Mouse (Mus musculus) induced T-regulatory cell, adult 2 months (primary cell): Measurements from ENCODE around the gene Slc39a3.
"Not testable (repeated sequence)": the region's sequence is repeated elsewhere in the genome, so short reads cannot be mapped to it uniquely, and the experiment has no call there.

Experiments used
- DNase-seq: peaks from one replicate; pipeline ENCODE4 v3.0.0-alpha.2; 2012; ENCODE audit warnings: low read depth

Slc39a3 gene

DNA sequence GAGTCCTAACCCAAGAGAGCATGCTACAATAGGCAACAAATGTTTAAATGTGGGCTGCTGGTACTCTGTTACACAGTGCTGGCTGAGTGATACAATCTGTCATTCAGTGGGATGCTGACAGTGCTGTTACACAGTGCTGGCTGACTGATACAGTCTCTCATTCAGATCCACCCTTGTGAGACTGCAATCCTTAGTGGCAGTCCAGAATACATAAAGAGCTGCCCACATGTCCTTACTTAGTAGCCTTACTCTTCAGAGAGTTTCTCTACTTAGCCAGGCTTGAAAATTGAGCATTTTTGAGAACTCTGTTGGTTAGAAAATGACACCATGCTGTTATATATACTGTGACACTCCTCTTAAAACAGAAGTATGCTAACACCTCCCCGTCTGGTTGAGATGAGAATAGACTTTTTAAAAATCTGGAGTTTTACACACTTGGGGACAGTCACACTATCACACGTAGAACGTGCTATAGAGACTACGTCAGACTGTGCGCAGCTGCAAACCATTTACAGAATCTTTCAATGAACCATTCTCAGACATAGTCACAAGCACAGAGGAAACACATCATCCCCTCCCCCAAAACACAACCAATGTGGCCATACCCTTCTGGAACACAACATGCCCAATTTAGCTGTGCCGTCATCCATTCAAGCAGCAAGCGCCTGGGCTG, 31.1 kb downstream of the Slc39a3 start:
- DNase-seq: no peak

DNA sequence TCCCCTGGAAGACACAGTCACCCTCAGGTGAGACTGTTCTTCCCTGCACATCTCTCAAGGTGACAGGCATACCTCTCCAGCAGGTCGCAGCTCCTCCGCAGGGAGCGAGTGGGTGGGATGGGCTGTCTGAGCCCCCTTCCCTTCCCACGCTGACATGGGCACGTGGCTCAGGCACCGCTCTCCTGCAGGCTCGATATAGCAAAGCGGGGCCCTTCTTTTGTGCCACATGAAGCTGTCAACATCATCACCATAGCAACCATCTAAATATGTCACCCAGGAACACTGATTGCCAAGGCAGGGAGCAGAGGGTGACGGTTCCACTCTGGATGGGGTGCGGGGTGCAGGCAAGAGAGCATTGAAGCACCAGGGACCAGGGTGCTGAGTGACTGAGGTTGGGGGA, 36.1 kb downstream of the Slc39a3 start:
- DNase-seq: peak; percentile 35

DNA sequence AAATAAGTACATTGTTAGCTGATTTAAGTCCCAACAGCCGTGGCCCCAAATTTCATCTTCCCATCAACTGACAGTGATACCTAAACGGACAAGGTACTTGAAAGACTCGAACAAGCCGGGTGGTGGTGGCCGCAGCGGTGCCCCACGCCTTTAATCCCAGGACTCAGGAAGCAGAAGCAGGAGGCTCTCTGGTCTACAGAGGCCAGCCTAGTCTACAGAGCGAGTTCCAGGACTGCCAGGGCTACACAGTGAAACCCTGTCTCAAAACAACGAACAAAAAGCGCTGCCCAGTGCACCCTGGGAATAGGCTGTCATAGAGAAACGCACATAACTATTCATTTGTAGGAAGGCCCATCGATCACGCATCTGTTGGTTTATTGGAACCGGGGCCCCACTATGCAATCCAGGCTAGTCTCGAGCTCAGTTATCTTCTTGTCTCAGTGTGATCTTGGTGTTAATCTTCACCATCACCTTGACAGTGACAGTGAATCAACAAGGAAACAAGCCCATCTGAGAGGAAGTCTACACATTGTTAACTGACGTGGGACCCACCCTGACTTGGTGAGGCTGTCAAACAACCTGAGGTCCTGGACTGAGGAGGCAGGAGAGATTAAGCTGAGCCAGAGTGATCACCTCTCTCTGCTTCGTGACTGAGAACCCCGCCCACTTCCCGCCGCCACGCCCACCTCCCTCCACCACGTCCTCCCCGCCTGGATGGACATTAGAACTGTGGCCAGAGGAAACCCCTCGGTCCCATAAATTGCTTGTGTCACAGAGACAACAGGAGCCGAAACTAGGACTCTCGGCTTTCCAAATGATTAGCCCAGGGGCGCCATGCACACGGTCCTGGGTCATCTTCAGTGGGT, 36.8 kb downstream of the Slc39a3 start:
- DNase-seq: peak; percentile 53

DNA sequence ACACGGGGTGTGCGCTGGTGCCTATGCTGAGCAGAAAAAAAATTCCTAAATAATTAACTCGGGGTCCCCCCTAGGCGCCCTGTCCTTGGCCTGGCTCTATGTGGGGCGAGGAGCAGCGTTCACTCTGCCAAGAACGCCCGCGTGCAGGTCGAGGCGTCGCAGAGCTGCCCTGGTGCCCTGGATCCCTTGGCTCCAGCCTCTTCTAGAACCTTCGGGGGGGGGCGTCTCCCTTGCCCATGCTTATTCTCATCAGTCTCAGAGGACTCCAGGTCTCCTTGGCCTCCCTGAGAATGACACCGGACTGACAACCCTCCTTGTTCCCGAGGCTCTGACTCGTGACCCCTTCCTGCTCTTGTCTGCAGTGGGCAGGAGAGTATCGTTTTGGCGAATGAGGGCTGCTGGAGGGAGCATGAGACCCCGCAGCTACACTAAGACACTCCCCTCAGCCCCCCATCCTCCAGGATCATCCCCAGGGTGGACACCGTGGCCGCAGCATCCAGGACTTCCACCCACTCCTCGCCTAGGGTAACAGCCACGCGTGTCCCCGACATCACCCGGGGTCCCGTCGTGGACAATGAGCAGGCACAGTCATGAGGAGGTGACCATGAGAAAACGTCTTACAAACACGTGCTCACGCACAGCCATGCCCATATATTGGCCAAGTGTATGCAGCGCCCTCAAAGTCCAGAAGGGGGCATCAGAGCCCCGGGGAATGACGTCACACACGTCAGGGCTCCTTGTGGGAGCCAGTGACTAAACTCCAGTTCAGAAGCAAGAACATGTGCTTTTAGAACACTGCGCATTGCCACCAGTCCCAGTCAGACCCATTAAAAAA, 37.6 kb downstream of the Slc39a3 start:
- DNase-seq: peak; percentile 93

- DNase-seq: peak; percentile 80
These were observed 38.4 kb downstream of the Slc39a3 start for GRCm38 (mm10) chr10:80998778-80999177.

DNA sequence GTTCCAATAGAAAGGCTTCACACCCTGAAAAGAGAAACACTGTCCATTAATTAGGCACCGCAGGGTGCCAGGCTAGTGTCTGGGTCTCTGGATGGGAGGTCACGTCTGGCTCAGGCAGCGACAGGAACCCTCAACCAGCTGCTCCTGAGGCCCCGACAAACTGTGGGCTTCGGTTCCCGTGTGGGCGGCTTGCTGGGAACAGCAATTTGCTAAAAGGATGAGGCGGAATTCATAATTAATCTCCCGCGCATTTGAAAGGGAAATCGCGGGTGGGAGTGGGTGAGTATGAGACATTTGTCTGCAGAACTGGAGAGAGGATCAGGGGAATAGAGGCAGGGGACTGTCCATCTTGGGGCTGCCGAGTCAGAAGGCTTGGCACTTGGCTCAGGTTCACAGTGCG, 39.2 kb downstream of the Slc39a3 start:
- no peak for DNase-seq

DNA sequence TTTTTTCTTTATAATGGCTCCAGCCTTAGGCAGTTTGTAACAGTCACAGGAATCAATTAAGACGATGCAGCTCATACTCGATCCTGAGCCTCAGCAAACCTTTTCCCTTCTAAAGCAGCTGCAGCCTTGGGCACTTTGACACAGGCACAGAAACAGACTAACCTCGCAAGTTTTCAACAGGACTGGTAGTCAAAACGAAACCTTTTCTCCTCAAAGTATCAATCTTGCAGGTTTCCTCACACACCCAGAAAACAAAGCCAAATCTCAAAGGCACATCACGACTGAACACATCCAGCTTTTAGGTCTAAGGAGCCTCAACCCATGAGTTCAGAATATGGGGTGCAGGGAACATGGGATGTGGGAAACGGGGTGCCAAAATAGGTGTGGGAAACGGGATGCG, 39.9 kb downstream of the Slc39a3 start:
- peak; percentile 59 for DNase-seq

DNA sequence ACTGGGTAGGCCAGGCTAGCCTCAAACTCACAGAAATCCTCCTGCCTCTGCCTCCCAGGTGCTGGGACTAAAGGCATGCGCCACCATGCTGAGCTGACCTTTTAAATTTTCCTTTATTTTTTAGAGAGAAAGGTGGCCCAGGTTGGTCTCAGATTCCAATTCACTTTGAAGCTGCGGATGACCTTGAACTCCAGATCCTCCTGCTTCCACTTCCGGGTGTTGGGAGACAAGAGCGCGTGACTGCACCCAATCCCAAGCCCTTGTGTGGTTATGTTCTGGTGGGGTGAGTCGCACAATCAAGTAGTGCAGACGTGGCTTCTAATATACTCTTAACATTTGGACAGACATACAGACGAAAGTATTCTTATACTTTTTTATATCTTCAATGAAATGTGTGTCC, 40.7 kb downstream of the Slc39a3 start:
- DNase-seq: no peak

DNA sequence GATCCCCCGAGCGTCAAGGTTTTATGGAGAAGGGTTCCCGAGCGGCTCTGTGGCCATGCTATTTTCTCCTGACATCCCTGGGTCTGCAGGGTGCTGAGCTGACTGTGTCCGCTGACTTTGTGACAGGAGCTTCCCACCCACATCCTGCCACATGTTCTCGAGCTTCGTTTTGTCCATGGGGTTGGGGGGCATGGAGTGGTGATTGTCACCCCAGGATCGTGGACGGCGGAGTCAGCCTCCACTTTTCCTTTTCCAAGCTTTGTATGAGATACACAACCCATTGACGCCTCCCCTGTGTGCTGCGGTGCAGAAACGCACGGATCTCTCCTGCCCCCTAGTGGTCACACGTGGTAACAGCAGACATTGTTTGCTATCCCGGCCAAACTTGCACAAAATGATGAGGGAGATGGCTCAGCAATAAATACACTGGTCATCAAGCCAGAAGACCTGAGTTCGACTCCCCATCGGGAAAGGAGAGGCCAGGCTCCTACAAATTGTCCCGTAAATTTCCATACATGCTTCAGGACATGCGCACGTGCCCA, 42.1 kb downstream of the Slc39a3 start:
- peak; percentile 88 for DNase-seq

DNA sequence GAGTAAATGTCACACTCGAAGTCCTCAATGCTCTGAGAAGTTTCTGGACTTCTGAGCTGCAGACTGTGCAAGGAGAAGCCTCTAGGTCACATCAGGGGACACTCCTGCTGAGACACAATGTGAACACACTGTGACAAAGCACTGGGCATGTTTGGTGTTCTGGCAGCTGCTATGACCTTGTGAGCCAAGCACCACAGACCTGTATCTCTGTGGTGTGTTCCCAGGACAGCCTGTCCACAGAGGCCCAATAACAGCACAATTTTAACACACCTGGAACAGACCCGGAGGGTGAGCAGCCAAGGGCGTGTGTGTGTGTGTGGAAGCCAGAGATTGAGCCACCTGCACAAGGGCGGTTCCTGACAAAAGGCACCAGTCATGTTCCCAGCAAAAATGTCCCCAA, 42.6 kb downstream of the Slc39a3 start:
- no peak for DNase-seq

DNA sequence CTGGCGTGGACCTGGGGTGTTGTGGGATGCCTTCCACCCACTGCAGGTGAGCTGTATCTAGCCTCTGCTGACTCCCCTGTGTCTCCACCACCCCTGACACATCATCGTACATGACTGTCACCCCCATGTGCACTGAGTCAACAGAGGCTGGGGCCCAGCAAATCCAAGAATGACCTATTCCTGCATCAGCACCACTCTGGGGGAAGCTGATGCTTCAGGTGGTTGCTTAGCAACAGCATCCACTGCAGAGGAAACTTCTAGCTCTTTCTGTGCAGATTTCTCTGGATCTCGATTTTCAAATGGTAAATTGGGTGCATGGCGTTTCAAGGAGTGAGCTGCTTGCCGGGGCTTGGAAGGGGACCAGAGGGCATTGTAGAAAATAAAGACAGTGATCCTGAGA, 44.0 kb downstream of the Slc39a3 start:
- no peak for DNase-seq

DNA sequence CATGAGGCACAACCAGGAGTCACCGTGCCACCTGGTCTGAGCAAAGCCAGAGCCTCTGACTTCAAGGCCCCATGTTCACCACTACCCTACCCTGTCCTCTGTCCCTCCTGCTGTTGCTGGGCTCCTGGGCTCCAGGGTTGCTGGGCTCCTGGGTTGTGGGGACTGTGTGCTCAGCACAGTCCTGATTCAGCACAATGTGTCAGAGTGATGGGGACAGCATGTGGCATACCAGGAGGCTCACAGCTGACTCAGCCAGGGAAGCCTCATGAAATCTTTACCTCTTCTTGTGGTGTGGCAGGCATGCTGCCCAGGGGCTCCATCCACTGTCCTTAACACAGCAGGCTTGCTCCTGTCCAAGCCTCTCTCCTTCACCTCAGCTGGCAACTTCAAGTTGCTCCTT, 45.3 kb downstream of the Slc39a3 start:
- DNase-seq: no peak

DNA sequence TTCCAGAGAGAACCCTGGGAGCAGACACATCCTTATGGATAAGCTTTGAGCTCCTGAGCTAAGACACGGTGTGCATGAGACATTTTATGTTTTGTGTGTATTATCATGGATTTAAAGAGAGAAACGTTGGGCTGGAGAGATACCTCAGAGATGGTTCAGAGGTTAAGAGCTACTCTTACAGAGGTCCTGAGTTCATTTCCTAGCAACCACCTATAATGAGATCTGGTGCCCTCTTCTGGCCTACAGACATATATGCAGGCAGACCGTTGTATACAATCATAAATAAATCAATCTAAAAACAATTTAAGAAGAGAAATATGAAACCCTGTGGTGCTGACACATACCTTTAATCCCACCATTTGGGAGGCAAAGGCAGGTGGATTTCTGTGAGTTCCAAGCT, 46.2 kb downstream of the Slc39a3 start:
- DNase-seq: peak; percentile 83

DNA sequence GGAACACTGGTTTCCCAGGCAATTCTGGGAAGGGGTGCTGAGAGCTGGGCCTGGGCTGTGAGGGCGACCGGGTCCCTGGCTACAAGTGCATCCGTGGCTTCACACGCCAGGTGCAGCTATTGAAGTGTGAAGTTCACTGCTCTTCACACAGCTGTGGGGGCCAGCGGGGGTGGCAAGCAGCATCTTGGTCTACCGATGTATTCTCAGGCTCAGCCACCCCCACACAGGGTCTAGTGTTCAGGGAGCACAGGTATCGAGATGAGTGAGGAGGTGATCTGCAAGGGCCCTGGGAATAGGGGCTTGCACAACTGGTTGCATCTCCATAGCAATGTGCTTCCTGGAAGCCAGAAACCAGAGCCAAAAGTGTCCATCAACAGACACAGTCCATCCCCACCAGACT, 46.8 kb downstream of the Slc39a3 start:
- peak; percentile 61 for DNase-seq

DNA sequence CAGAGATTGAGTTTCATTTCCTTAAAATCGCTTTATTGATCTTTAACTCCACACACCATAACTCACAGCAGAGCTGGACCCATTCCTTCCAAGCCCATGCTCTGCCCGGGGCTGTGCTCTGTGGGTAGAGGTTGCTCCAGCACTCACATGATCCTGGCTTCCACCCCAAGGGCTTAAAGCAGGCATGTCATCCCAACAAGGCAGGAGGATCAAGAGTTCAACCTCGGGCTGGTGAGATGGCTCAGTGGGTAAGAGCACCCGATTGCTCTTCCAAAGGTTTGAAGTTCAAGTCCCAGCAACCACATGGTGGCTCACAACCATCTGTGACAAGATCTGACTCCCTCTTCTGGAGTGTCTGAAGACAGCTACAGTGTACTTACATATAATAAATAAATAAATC, 47.4 kb downstream of the Slc39a3 start:
- DNase-seq: not testable (repeated sequence)

GRCm38 (mm10) chr10:80989446-80989845, 47.8 kb downstream of the Slc39a3 start:
- DNase-seq: peak; percentile 86

- peak; percentile 90 for DNase-seq
These were observed 49.4 kb downstream of the Slc39a3 start for GRCm38 (mm10) chr10:80987709-80988441.

DNA sequence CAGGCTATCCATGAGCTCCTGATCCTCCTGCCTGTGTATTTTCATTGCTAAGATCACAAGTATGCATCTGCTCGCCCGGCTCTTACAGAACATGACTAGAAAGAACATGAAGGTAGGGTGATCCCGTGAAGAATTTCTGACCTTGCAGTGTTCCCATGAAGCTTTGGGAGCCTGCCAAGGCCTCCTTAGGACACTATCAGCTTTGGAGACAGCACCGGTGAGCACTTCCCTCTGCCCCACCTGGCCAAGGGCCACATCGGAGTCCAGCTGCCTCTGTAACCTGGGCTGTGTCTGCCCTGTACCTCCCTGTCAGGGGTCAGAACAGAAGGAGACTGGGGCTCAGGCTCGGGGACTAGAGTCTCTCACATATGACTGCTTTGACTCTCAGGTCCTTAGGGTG, 50.5 kb downstream of the Slc39a3 start:
- DNase-seq: peak; percentile 33

- peak; percentile 83 for DNase-seq
These were observed 51.1 kb downstream of the Slc39a3 start for GRCm38 (mm10) chr10:80985970-80986701.

DNA sequence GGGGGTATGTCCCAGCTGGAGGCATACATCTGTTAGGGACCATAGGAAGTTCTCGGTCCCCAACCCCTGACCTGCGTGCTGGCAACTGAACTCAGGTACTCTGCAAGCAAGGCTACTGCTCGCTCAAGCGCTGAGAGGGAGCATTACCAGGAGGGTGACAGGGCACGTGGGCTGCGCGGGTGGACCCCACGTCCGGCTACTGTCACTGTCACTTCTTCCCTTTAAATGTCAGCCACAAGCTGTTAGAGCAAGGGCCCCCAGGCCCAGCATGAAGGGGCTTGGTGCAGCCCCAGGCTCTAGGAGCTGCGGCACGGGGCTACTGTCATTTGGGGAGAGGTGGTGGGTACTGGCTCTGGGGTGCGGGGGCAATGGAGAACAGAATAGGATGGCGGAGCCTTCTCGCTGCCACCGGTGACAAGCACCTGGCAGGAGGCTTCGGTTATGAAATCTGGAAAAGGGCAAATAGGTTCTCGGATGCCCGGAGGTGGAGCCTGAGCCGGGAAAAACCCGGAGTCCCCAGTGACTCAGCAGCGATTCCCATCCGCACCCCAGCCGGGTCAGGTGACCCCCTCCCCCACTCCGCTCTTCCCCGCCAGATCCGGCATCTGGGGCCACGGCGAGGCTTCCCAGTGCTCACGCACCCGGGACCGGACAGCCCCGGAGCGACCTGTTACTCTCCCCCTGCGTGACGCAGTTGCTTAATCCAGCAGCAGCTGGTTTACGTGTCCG, 51.8 kb downstream of the Slc39a3 start:
- peak; percentile 84 for DNase-seq
